In genomic region chr10:76368766-76369165, GRCm38 (mm10) we compare ENCODE assay signal across 23 mouse cellular contexts. TPM values are rescaled to one million over a fixed set of nuclear protein-coding genes. Genes with fewer than 3 reads are reported as not detected.
DNase-seq lines count a peak whose midpoint lies in the region; TF ChIP-seq lines count a peak whose summit lies in the region.
"Had no signal": no experiment of that assay in that cellular context is flagged by ENCODE, and none has a peak within 500 bp of the region (broad histone marks: within the 10 kb centered on the region; RNA-seq: fewer than 3 reads in every experiment).

No protein-coding gene starts in this region.

- no peak for TF ChIP-seq POLR2A in cortical plate, adult 2 months (IDR thresholded peaks at IDR 0.05; ENCODE audit: extremely low read depth, insufficient read depth, low read length)

- peak; percentile 7 for DNase-seq in gastrocnemius, adult 2 months
- DNase-seq in gastrocnemius, adult 8-10 months (ENCODE audit: low spot score in 2 of 2), result no peak
- peak; percentile 56 for DNase-seq in right cerebral cortex, adult 18-20 months
- no peak for DNase-seq in right cerebral cortex, postnatal 10 days (ENCODE audit: low spot score in 2 of 2)
- peak; percentile 57 for DNase-seq in brain, adult 2 months (ENCODE audit: low read depth, low spot score)
- DNase-seq in layer of hippocampus, postnatal 10 days (ENCODE audit: low spot score in 2 of 2), result no peak
- DNase-seq: adrenal gland, adult 2 months; adrenal gland, postnatal 14 days; cerebellum, adult 11-12 months; cerebellum, adult 8-10 months; cerebellum, postnatal 10 days; cerebellum, postnatal 36 days; gastrocnemius, postnatal 10 days; gastrocnemius, postnatal 36 days; heart, adult 2 months; heart, postnatal 14 days; heart, postnatal 4 days had no signal

- intact Hi-C loops in gastrocnemius, adult 2 months (cut with DNase I), result no loop called here

- H3K4me1 ChIP-seq in cortical plate, adult 2 months (ENCODE audit: control insufficient read depth, insufficient read depth, low read length), result peaks cover 5% of the 10 kb centered on the region
- H3K4me1 ChIP-seq: forebrain, embryonic 10.5 days; forebrain, embryonic 13.5 days; heart, embryonic 10.5 days; heart, embryonic 13.5 days had no signal

- H3K27ac ChIP-seq in gastrocnemius, adult 2 months, result no peak overlapping the region
- H3K27ac ChIP-seq in cortical plate, adult 2 months (ENCODE audit: insufficient read depth, low read length), result 0 out of 2 replicates have a peak overlapping the region, but pooled peaks have one; percentile 30
- H3K27ac ChIP-seq: forebrain, embryonic 10.5 days; forebrain, embryonic 13.5 days; heart, adult 2 months; heart, embryonic 10.5 days; heart, embryonic 13.5 days; hindbrain, embryonic 14.5 days had no signal

- H3K4me3 ChIP-seq in gastrocnemius, adult 2 months, result no peak overlapping the region
- H3K4me3 ChIP-seq in cortical plate, adult 2 months (ENCODE audit: insufficient read depth, low read length), result no peak overlapping the region
- H3K4me3 ChIP-seq: forebrain, embryonic 10.5 days; forebrain, embryonic 13.5 days; heart, adult 2 months; heart, embryonic 10.5 days; heart, embryonic 13.5 days had no signal

- TF ChIP-seq CTCF in gastrocnemius, adult 2 months (IDR thresholded peaks at IDR 0.05), result no peak
- TF ChIP-seq CTCF in cortical plate, adult 2 months (IDR thresholded peaks at IDR 0.05; ENCODE audit: extremely low read depth, insufficient read depth, low read length), result no peak

RNA-seq across cellular contexts. Expression of gene Dip2a, which starts 23.7 kb away (rescaled TPM):
- total RNA-seq in gastrocnemius, adult 2 months (2021), result 1 to 10 TPM; 3.8 to 5.0 TPM
- total RNA-seq in gastrocnemius, adult 8-10 months (2022), result 1 to 10 TPM; 2.6 to 4.3 (median 2.8) TPM
- polyA plus RNA-seq in cortical plate, adult 2 months (2012; rRNA removed), result 48.7 and 49.2 TPM in 2 replicates
- 10 to 100 TPM; 60.6 to 63.2 TPM for total RNA-seq in layer of hippocampus, postnatal 10 days (2021)

Comparison
In these comparisons a context has a peak if more than half of its experiments do, and no peak if none do; other contexts are left out.
1. DNase-seq: peak in gastrocnemius, adult 2 months (single experiment), right cerebral cortex, adult 18-20 months (single experiment) and brain, adult 2 months (single experiment); none in gastrocnemius, adult 8-10 months (0 of 2), right cerebral cortex, postnatal 10 days (0 of 2) and layer of hippocampus, postnatal 10 days (0 of 2).
2. RNA of gene Dip2a, which starts 23.7 kb away (total RNA-seq): 60.6 to 63.2 TPM in layer of hippocampus, postnatal 10 days; 3.8 to 5.0 TPM in gastrocnemius, adult 2 months and 2.6 to 4.3 TPM in gastrocnemius, adult 8-10 months; every median in the first group is over 10 times any median in the second.